Mouse (Mus musculus) midbrain, embryonic 11.5 days (tissue): ENCODE data around the gene Nkain2. TPM values are rescaled to one million over a fixed set of nuclear protein-coding genes. Genes with fewer than 3 reads are reported as not detected.

Experiments used
- ATAC-seq: fragments of 200-750 bp; cut with Nextera tagmentation; 2 replicates; pipeline ENCODE4 v1.8.0; 2017; ENCODE audit warnings: moderate TSS enrichment, moderate library complexity; ENCODE audit not compliant: low FRiP score
- DNase-seq: peaks from one replicate; pipeline ENCODE4 v3.0.0; 2015; ENCODE audit warnings: low spot score; ENCODE audit errors: missing footprints
- H3K27ac ChIP-seq: fragments of 300-500 bp; sonication (generic); 2 replicates; pipeline ENCODE4 v1.5.1; 2014; ENCODE audit warnings: low read depth, low read length
- H3K27me3 ChIP-seq: fragments of 300-500 bp; sonication (generic); 2 replicates; pipeline ENCODE4 v1.6.1; 2014; ENCODE audit warnings: mild to moderate bottlenecking, low read length, moderate library complexity, mixed read lengths; ENCODE audit not compliant: control insufficient read depth, insufficient read depth
- H3K36me3 ChIP-seq: fragments of 300-500 bp; sonication (generic); 2 replicates; pipeline ENCODE4 v1.6.1; 2014; ENCODE audit warnings: mild to moderate bottlenecking, low read length, moderate library complexity, mixed read lengths; ENCODE audit not compliant: control insufficient read depth, insufficient read depth
- H3K4me1 ChIP-seq: fragments of 300-500 bp; sonication (generic); 2 replicates; pipeline ENCODE4 v1.6.1; 2014; ENCODE audit warnings: low read length; ENCODE audit not compliant: control insufficient read depth, insufficient read depth
- H3K4me2 ChIP-seq: fragments of 300-500 bp; sonication (generic); 2 replicates; pipeline ENCODE4 v1.6.1; 2014; ENCODE audit warnings: mild to moderate bottlenecking, moderate library complexity
- H3K4me3 ChIP-seq: fragments of 300-500 bp; sonication (generic); 2 replicates; pipeline ENCODE4 v1.5.1; 2014; ENCODE audit warnings: low read depth, low read length
- H3K9ac ChIP-seq: fragments of 300-500 bp; sonication (generic); 2 replicates; pipeline ENCODE4 v1.6.1; 2014; ENCODE audit warnings: low read length
- H3K9me3 ChIP-seq: fragments of 300-500 bp; sonication (generic); 2 replicates; pipeline ENCODE4 v1.6.1; 2016; ENCODE audit warnings: low read length; ENCODE audit not compliant: control insufficient read depth
- WGBS: fragments of 180-500 bp; shearing (Covaris S2); extraction: QIAGEN DNeasy Blood & Tissue Kit; methylation state at CpG from one replicate; pipeline ENCODE4 v1.1.7; 2014; 5-methylcytosine and 5-hydroxymethylcytosine counted together
- polyA plus RNA-seq: library from polyadenylated mRNA; unstranded; fragments of >200 nt; fragmentation: Nextera tagmentation; extraction: Ambion mirVana; gene quantifications from 2 replicates; pipeline ENCODE4 v1.2.1, GENCODE M21; 2014

The Nkain2 gene
- polyA plus RNA-seq, 1 experiment from 2014 or later = 1.2 TPM

GRCm38 (mm10) chr10:31728036-31728435, 1162.2 kb downstream of the Nkain2 start:
- no peak overlapping the region for H3K9ac ChIP-seq
- no peaks in the 10 kb centered on the region for H3K27me3 ChIP-seq
- H3K36me3 ChIP-seq = no peaks in the 10 kb centered on the region
- H3K4me3 ChIP-seq = no peak overlapping the region
- no peaks in the 10 kb centered on the region for H3K4me1 ChIP-seq
- no peak for ATAC-seq
- no peak for DNase-seq
- H3K27ac ChIP-seq = no peak overlapping the region
- H3K4me2 ChIP-seq = no peak overlapping the region
- no peaks in the 10 kb centered on the region for H3K9me3 ChIP-seq

- no peak for DNase-seq
- no peak overlapping the region for H3K4me2 ChIP-seq
- H3K9me3 ChIP-seq = no peaks in the 10 kb centered on the region
- H3K4me1 ChIP-seq = no peaks in the 10 kb centered on the region
- H3K9ac ChIP-seq = no peak overlapping the region
- no peak overlapping the region for H3K27ac ChIP-seq
- 80% methylated on average over 3 of the region's 3 CpGs for WGBS
- H3K27me3 ChIP-seq = no peaks in the 10 kb centered on the region
- H3K4me3 ChIP-seq = no peak overlapping the region
- no peaks in the 10 kb centered on the region for H3K36me3 ChIP-seq
- ATAC-seq = no peak
Observed at GRCm38 (mm10) chr10:31647270-31647669, 1243.0 kb downstream of the Nkain2 start.

DNA sequence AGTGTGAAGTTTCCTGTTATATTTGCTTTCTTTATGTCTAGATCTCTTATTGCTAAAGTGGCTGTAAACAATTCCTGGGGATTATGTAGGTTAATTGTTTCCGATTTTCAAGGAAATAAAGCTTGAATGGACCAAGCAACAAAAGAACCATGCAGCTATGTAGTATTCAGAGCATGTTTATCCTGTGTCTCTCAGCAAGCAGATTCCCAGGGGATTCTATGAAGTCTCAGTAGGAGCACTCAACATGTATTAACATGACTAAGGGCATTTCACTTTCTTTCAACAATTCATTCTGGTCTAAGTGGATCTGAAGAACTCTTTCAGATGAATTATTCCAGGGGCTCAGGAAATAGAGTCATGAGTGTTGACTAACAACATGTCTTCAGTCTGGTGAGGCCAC, 1244.2 kb downstream of the Nkain2 start:
- DNase-seq = no peak

More for the DNA sequence above, 1244.2 kb downstream of the Nkain2 start:
- Histone ChIP-seq H3K27me3 (no peaks in the 10 kb centered on the region), H3K4me1 (no peaks in the 10 kb centered on the region), H3K4me2 (no peak overlapping the region), H3K9ac (no peak overlapping the region), H3K36me3 (no peaks in the 10 kb centered on the region), H3K27ac (no peak overlapping the region), H3K4me3 (no peak overlapping the region), H3K9me3 (no peaks in the 10 kb centered on the region)
- 28% methylated on average over 1 of the region's 1 CpGs for whole genome bisulfite sequencing
- ATAC-seq = no peak

Other genes with a start within 250 kb of the Nkain2 start
- not detected in 2 replicates for gene Trdn, start 190.1 kb upstream of the Nkain2 start, polyA plus RNA-seq